Mouse (Mus musculus): ENCODE data around the gene Afap1l2.

GRCm38 (mm10) chr19:56976962-56977948 is 30.8 kb downstream of the Afap1l2 start:
- TF ChIP-seq CTCF (IDR thresholded peaks at IDR 0.05): no peak
- TF ChIP-seq EP300 (IDR thresholded peaks at IDR 0.05): no peak

Measured in lung, postnatal 0 days (tissue).